Mouse (Mus musculus): ENCODE results near the gene Tm9sf3.

GRCm38 (mm10) chr19:41258707-41259106 lies 5.1 kb downstream of the Tm9sf3 start:
- TF ChIP-seq POLR2A (IDR thresholded peaks at IDR 0.05; ENCODE audit: low read depth, low read length) (no peak), CTCF (IDR thresholded peaks at IDR 0.05; ENCODE audit: extremely low read depth, insufficient read length, insufficient replicate concordance, low read depth, low read length) (peak; percentile 48; the same call in 1 of the 2 replicates)

Data from small intestine, adult 2 months (tissue).